Mouse (Mus musculus) gastrocnemius, postnatal 25 days (tissue): Measurements from ENCODE around the gene Copa. TPM values are rescaled to one million over a fixed set of nuclear protein-coding genes. Genes with fewer than 3 reads are reported as not detected.

ENCODE experiments used
- DNase-seq: peaks from one replicate; pipeline ENCODE4 v3.0.0; 2022
- total RNA-seq, 2 experiments: library from RNA; stranded (reverse); gene quantifications; 1 replicate in 1 of 2; 2 replicates in 1 of 2; pipeline ENCODE4 v1.2.3; 2021

Gene Copa
- total RNA-seq, 2 experiments from 2014 or later = 70.6 to 79.4 TPM

DNA sequence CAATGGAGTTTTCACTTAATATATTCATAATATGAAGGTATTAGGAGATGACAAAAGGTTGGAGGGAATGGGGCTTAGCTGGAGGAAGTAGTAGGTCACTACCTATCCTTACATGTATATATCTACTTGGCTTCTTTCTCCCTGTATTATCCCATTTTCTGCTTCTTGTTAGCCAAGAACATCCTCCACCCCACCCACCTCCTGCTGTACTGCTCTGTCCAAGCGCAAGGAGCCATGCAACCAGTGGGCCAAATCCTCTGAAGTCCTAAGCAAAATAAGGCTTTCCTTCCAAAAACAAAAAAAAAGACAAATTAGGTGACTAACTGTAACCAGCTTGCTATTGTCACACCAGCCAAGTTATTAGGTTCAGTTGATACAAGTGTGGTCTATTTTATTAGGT lies 58.5 kb downstream of the Copa start:
- DNase-seq = no peak

DNA sequence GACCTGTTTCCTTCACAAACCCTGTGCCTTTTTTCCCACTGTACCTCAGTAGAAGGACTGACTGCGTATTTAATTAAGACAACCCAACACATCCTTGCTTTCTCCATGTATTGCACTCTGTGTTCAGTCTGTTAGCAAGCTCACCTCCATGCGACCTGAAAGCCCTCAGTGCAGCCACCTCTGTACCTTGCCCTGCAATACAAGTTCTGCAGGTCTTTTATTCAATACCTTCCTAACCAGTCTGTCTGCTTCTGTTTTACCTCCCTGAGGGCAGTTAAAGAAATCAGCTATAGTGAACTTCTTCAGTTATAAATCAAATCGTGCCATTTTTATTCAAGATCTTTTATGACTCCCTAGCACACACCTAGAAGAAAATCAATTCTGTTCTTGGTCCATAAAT lies 59.2 kb downstream of the Copa start:
- DNase-seq = no peak

DNA sequence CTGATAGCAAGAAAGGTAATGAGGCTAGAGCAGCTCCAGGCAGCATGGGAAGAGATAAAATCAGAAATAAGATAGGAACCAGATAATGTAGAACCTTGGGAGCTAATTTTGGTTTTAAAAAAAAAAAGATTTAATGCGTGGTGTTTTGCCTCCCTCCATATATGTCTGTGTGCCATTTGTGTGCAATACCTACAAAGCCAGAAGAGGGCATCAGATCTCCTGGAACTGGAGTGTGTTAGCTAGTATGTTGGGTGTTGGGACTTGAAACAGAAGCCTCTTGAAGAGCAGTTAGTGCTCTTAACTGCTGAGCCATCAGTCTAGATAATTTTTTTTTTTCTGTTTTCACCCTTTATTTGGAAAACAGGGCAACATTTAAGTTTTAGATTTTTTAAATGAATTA lies 61.2 kb downstream of the Copa start:
- DNase-seq = peak; percentile 30

DNA sequence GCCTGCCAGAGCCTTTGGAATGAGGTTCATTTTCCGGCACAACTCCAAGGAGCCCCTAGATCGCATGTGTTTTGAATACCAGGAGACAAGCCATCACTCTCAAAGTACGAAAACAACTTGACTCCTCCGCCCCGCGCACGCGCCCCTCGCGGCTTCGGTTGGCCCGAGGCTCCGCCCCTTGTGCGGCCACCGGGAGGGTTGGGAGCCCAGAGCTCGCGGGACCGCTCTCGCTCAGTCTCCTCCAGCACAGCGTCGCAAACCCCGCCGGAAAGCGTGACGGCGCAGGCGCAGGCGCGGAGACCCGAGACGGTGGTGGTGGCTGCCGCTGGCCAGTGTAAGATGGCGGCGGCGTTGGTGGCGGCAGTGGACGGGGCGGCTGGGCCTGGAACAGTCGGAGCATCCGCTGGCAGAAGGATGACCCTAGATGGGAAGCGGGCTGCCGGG lies 65.5 kb downstream of the Copa start, which contains the start of gene Dcaf8:
TSS of gene Dcaf8 (plus strand) at position 250 of the 444 bp plus-strand sequence.
- DNase-seq = peak; percentile 98

DNA sequence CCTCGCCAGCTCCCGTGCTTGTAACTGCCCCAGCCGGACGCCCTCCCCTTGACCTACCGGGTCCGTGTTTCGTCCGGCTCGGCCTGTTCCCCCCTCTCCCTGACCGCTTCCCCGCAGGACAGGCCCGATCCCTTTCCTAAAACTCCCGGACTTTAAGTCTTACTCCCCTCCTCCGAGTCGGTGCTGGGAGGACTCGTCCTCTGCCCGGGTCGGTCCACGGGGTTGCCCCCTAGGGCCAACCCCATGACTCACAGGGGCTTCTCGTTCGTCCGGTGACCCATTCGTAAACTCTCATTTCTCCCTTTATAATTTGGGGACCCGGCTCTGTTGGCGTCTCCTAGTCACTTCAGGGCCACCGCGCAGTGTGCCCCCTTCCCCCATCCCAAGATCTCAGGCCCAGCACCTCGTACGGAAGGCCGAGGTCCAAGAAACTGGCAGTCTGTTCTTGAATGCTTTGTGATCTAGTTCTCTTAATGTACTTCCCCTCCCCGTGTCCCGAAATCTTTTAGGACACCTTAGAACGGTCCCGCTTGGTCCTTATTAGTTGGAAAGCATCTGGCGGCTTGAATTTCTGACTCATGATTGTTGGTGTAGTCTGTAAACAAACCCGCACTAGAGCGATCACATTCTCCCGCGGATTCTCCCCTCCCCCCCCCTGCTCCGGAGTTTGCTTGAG lies 66.1 kb downstream of the Copa start:
- peak; percentile 35 for DNase-seq

DNA sequence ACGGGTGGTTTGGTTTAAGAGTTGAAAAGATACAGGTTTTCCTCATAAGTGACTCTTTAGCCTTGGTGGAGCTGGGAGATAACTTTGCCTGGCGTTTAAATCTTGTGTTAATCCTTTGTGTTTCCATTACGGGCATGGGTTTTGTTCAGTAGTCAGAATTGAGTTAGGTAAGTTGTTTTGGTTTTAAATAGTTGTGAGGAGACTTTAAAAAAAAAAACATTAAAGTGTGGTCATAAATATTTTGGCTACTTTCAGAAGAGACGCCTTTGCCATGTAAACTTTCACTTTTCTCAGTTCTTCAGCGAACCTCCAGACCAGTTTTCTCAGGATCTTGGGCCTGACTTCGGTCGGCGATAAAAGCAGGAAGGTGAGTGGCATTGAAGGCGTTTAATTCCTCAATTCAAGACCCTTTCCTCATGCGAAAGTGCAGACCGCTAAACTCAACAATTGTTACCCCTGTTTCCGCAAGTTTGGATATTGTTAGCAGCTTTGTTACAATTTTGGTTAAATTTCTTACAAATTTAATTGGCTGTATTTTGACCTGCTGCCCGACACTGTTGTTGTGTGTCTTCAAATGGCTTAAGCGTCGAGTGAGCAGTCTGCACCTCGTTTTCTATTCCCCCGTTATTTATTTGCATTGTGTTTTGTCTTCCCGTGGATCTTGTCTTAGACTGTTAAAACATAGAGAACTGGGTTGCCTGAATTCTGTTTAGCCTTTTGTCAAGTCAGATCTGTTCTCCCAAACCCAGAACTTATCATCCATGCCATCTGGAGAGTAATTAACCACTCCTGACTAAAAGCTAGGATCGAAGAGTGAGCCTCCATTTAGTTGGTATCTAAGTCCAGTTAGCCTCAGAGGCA lies 66.9 kb downstream of the Copa start:
- no peak for DNase-seq

DNA sequence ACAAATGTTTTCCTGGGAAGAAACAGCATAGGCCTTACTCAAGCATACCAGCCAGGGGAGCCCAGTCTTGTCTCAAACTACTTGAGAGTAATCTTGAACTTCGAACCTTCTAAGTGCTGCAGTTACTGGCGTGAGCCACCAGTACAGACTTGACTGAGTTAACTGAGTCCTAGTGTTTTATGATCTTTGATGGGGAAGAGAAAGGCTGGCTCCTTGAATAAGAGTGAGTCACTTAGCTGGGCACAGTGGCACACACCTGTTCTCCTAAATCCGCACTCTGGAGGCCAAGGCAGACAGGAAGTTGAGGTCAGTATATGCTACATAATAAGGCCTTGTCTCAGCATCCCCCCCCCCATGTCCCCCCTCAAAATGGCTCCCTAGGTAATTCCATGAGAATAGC lies 72.2 kb downstream of the Copa start:
- no peak for DNase-seq

DNA sequence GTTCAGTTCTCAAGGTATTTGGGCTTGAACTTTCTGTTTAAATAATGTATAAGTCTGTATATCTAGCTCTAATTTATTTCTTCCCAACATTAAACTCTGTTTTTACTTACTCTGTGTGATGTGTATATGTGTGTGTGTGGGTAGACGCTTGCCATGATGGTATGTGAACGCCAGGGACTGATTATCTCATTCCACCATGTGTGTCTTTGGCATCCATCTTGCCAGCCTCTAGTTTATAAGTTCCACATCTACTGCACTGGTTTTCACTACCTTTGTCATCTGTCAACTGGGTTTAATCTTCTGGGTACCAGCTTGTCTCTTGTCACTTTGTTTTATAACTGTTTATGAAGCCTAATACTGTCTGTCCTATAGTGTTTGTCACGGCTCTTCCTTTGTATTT lies 73.2 kb downstream of the Copa start:
- no peak for DNase-seq

DNA sequence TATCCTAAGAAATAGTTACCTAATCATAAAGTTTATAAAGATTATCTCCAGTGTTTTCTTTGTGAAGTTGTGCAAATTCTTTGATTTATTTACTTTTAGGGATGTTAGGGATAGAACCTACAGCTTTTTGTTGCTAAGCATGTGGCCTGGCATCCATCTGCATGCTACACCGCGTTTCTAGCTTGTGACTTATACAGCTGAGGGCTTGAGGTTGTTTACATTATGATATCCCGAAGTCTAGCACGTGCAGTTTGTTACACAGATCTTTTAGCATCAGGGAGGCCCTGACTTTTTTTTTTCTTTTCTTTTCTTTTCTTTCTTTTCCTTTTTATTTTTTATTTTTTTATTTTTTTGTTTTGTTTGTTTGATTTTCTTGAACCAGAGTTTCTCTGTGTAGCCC lies 77.6 kb downstream of the Copa start:
- no peak for DNase-seq

DNA sequence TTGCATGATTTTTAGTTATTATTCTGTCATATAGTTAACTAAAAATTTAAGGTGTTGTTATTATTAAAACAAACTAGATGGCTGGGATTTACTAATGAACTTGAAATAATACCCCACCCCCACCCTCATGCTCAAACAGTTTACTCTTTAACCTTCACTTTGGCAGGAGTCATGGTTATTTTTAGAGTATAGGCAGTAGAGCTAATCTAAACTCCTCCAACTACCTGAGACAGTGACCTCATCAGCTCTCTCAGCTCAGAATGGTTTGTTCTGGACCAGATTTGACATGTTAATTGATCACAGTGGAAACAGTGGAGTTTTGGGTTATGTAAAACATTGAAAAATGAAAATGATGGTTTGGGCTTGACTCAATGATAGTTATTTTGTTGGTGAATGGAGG lies 78.2 kb downstream of the Copa start:
- no peak for DNase-seq

DNA sequence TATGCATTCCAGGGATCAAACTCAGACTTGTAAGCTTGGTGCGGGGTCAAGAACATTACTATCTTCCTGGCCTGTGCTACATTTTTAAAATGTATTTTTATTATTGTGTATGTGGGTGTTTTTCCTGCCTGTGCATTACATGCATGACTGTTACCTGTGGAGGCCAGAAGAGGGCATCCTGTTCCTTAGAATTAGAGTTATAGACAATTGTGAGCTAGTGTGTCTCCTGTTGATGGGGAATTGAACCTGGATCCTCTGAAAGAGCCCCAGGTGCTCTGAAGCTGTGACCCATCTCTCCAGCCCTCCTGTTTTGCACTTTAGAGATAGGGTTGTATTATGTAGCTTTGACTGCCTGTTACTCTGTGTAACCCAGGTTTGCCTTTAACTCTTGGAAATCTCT lies 79.7 kb downstream of the Copa start:
- DNase-seq = no peak

DNA sequence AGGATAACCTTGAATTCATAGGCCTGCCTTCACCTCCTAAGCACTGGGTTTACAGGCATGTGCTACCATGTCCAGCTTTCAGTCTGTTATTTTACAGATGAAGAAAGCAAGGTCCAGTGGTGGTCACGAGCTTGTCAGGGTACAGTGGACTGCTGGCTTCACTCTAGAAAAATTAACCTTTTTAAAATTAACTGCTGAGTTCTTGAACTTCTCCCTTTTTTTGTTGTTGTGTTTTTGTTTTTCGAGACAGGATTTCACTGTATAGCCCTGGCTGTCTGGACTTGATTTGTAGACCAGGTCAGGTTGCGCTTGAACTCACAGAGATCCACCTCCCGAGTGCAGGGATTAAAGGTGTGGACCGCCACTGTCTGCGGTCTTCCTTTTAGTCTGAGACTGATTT lies 80.6 kb downstream of the Copa start:
- DNase-seq = no peak

DNA sequence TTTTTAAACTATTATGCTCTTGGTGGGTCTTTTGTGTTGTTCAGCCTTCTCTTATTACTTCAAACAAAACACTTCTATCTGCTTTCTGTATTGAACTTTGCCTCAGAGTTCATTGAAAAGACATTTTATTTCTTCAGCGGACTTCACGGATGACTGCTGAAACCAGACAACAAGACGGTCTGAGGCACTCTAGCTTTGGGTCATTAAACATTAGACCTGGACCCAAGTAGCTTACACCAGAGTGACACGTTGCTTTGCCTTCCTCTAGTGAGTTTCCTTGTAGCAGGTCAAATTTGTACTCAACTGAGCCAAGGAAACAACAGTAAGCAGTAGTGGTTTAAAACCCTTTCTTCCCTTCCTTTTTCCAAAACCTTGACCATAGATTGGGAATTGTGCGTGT lies 85.6 kb downstream of the Copa start:
- DNase-seq = no peak

DNA sequence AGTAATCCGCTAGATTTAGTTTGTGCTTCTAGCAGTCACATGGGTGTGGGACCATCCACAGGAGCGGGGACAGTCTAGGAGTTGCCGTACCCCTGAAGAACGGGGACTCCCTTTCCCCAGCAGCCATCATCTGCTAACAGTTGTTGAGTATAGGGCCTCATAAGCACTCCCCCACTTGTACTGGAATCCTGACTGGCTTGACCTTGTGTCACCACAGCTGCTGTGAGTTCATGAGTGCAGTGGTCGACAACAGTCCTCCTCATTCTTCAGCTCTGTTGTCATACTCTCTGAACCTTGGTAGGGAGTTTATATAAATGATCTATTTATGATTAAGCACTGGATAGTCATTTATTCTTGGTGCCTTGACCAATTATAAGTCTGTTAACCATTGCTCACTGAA lies 87.5 kb downstream of the Copa start:
- no peak for DNase-seq

Other genes with a start within 250 kb of the Copa start
- gene Cd84, start 242.8 kb upstream of the Copa start, total RNA-seq = under 1 TPM; 0.64 to 0.96 TPM
- not detected for gene Gm10521, start 186.9 kb upstream of the Copa start, total RNA-seq
- not detected for gene Slamf6, start 165.0 kb upstream of the Copa start, total RNA-seq
- under 1 TPM; 0.80 to 1.00 TPM for gene Vangl2, start 54.1 kb upstream of the Copa start, total RNA-seq
- not detected for gene Nhlh1, start 25.0 kb upstream of the Copa start, total RNA-seq
- gene Ncstn, start 266 bp downstream of the Copa start, total RNA-seq = 10 to 100 TPM; 25.7 to 27.1 TPM
- gene Pex19, start 44.2 kb downstream of the Copa start, total RNA-seq = 10 to 100 TPM; 76.0 to 82.5 TPM
- 100 to 1,000 TPM; 131 to 159 TPM for gene Dcaf8, start 65.6 kb downstream of the Copa start, total RNA-seq
- 10 to 100 TPM; 32.6 to 33.3 TPM for gene Pea15a, start 124.3 kb downstream of the Copa start, total RNA-seq
- 1,000 to 10,000 TPM; 5,450 to 5,866 TPM for gene Casq1, start 137.3 kb downstream of the Copa start, total RNA-seq
- under 1 TPM; 0.59 to 0.88 TPM for gene Atp1a4, start 175.9 kb downstream of the Copa start, total RNA-seq
- 10 to 100 TPM in 1 of 2 experiments, 1 to 10 TPM in 1; 9.2 to 10.7 TPM for gene Igsf8, start 179.1 kb downstream of the Copa start, total RNA-seq
- 1,000 to 10,000 TPM; 1,026 to 1,397 TPM for gene Atp1a2, start 215.5 kb downstream of the Copa start, total RNA-seq
- gene Kcnj9, start 246.8 kb downstream of the Copa start, total RNA-seq = not detected